Mouse (Mus musculus): Measurements from ENCODE around the gene Tmem14a. TPM values are rescaled to one million over a fixed set of nuclear protein-coding genes. Genes with fewer than 3 reads are reported as not detected.
"Not testable (repeated sequence)": the region's sequence is repeated elsewhere in the genome, so short reads cannot be mapped to it uniquely, and the experiment has no call there.

Gene Tmem14a
- polyA plus RNA-seq, 1 experiment from 2014 or later: 15.5 TPM

- H3K27ac ChIP-seq: no peak overlapping the region
- no peak for ATAC-seq (replicated peaks)
- 57% methylated on average over 3 of the region's 3 CpGs for WGBS
These were observed 38.0 kb downstream of the Tmem14a start for GRCm38 (mm10) chr1:21256391-21256790.

GRCm38 (mm10) chr1:21256871-21257270 lies 38.5 kb downstream of the Tmem14a start:
- Histone ChIP-seq H3K27ac (no peak overlapping the region), H3K9ac (no peak overlapping the region), H3K4me1 (no peaks in the 10 kb centered on the region), H3K9me3 (no peaks in the 10 kb centered on the region), H3K27me3 (replicated peaks) (no peaks in the 10 kb centered on the region), H3K4me3 (no peak overlapping the region), H3K36me3 (replicated peaks) (no peaks in the 10 kb centered on the region), H3K4me2 (no peak overlapping the region)
- no peak for ATAC-seq (replicated peaks)
- WGBS: 83% methylated on average over 5 of the region's 5 CpGs

More at GRCm38 (mm10) chr1:21256391-21256790, 38.0 kb downstream of the Tmem14a start:
- no peaks in the 10 kb centered on the region for H3K27me3 ChIP-seq (replicated peaks)
- no peaks in the 10 kb centered on the region for H3K4me1 ChIP-seq
- no peak overlapping the region for H3K4me2 ChIP-seq
- H3K9ac ChIP-seq: no peak overlapping the region
- no peaks in the 10 kb centered on the region for H3K9me3 ChIP-seq
- H3K36me3 ChIP-seq (replicated peaks): no peaks in the 10 kb centered on the region
- H3K4me3 ChIP-seq: no peak overlapping the region

- not testable (repeated sequence) for ATAC-seq (replicated peaks)
- WGBS: 82% methylated on average over 8 of the region's 8 CpGs
These were observed 41.6 kb downstream of the Tmem14a start for GRCm38 (mm10) chr1:21259981-21260380.

DNA sequence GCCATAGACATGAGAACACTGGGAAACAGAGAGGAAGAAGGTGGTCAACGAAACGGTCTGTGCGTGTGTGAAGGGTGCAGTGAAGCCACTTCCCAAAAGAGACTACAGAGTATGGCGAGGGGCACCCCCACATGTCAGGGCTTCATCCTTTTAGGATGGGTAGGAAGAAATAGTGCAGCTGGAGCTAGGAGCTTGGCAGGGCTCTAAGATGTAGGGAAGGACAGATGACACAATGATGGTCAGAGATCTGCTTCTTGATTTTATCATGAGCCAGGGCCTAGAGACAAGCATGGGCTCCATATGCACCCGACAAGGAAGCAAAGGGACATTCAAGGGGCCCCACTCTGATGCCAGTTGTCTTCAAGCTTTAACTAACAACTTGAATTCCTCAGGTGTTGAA lies 44.0 kb downstream of the Tmem14a start:
- no peak overlapping the region for H3K27ac ChIP-seq
- no peak overlapping the region for H3K9ac ChIP-seq
- H3K4me3 ChIP-seq: no peak overlapping the region
- no peaks in the 10 kb centered on the region for H3K27me3 ChIP-seq (replicated peaks)
- ATAC-seq (replicated peaks): no peak
- WGBS: 95% methylated on average over 5 of the region's 5 CpGs
- H3K9me3 ChIP-seq: no peaks in the 10 kb centered on the region
- H3K36me3 ChIP-seq (replicated peaks): no peaks in the 10 kb centered on the region
- H3K4me2 ChIP-seq: no peak overlapping the region
- H3K4me1 ChIP-seq: no peaks in the 10 kb centered on the region

More at GRCm38 (mm10) chr1:21259981-21260380, 41.6 kb downstream of the Tmem14a start:
- H3K27me3 ChIP-seq (replicated peaks); H3K9me3 ChIP-seq; H3K9ac ChIP-seq; H3K4me2 ChIP-seq; H3K27ac ChIP-seq; H3K4me1 ChIP-seq; H3K36me3 ChIP-seq (replicated peaks); H3K4me3 ChIP-seq: not testable (repeated sequence)

- 90% methylated on average over 4 of the region's 4 CpGs for WGBS
- no peak overlapping the region for H3K4me2 ChIP-seq
- no peaks in the 10 kb centered on the region for H3K4me1 ChIP-seq
- no peaks in the 10 kb centered on the region for H3K9me3 ChIP-seq
- no peaks in the 10 kb centered on the region for H3K36me3 ChIP-seq (replicated peaks)
- ATAC-seq (replicated peaks): no peak
- H3K9ac ChIP-seq: no peak overlapping the region
- no peak overlapping the region for H3K27ac ChIP-seq
- no peaks in the 10 kb centered on the region for H3K27me3 ChIP-seq (replicated peaks)
- H3K4me3 ChIP-seq: no peak overlapping the region
These were observed 45.6 kb downstream of the Tmem14a start for GRCm38 (mm10) chr1:21263986-21264385.

GRCm38 (mm10) chr1:21264747-21265146 lies 46.4 kb downstream of the Tmem14a start:
- no peak for ATAC-seq (replicated peaks)
- Histone ChIP-seq H3K9ac (no peak overlapping the region), H3K9me3 (no peaks in the 10 kb centered on the region), H3K27ac (no peak overlapping the region), H3K4me1 (no peaks in the 10 kb centered on the region), H3K4me3 (no peak overlapping the region), H3K4me2 (no peak overlapping the region), H3K27me3 (replicated peaks) (no peaks in the 10 kb centered on the region), H3K36me3 (replicated peaks) (no peaks in the 10 kb centered on the region)
- 84% methylated on average over 8 of the region's 8 CpGs for WGBS

DNA sequence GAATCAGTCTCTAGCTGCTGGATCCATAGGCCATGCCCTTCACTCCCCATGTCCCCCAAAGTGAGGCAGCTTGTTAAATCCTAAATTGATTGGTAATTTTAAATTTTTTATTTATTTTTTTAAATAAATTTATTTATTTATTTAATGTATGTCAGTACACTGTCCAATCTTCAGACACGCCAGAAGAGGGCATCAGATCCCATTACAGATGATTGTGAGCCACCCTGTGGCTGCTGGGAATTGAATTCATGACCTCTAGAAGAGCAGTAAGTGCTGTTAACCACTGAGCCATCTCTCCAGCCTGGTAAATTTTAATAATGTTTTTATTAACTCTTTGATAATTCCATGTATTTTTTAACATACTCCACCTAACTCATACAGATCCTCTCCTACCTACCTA lies 48.4 kb downstream of the Tmem14a start:
- no peaks in the 10 kb centered on the region for H3K36me3 ChIP-seq (replicated peaks)
- no peak for ATAC-seq (replicated peaks)

GRCm38 (mm10) chr1:21267466-21267865 lies 49.1 kb downstream of the Tmem14a start:
- not testable (repeated sequence) for H3K4me2 ChIP-seq; ATAC-seq (replicated peaks); H3K9me3 ChIP-seq; H3K36me3 ChIP-seq (replicated peaks); H3K27me3 ChIP-seq (replicated peaks); H3K27ac ChIP-seq; H3K9ac ChIP-seq; H3K4me3 ChIP-seq; H3K4me1 ChIP-seq
- 93% methylated on average over 6 of the region's 7 CpGs for WGBS

More for the DNA sequence above, 48.4 kb downstream of the Tmem14a start:
- H3K27me3 ChIP-seq (replicated peaks): no peaks in the 10 kb centered on the region; the same call in 1 of the 2 replicates
- no peaks in the 10 kb centered on the region for H3K4me1 ChIP-seq
- H3K4me2 ChIP-seq: no peak overlapping the region
- no peak overlapping the region for H3K4me3 ChIP-seq
- H3K27ac ChIP-seq: no peak overlapping the region
- no peaks in the 10 kb centered on the region for H3K9me3 ChIP-seq
- H3K9ac ChIP-seq: no peak overlapping the region
- WGBS: 78% methylated on average over 1 of the region's 1 CpGs

GRCm38 (mm10) chr1:21271343-21272055 lies 53.1 kb downstream of the Tmem14a start:
- ATAC-seq (replicated peaks): peak; percentile 82
- Histone ChIP-seq H3K27me3 (replicated peaks) (no peaks in the 10 kb centered on the region; the same call in 1 of the 2 replicates), H3K36me3 (replicated peaks) (no peaks in the 10 kb centered on the region), H3K4me2 (peak overlapping the region; percentile 42), H3K27ac (no peak overlapping the region), H3K4me3 (peak overlapping the region; percentile 4; the same call in 1 of the 2 replicates), H3K9ac (no peak overlapping the region), H3K9me3 (no peaks in the 10 kb centered on the region), H3K4me1 (peaks cover 2% of the 10 kb centered on the region; the same call in 1 of the 2 replicates)
- 26% methylated on average over 18 of the region's 18 CpGs for WGBS

GRCm38 (mm10) chr1:21272056-21272431 lies 53.7 kb downstream of the Tmem14a start:
- Histone ChIP-seq H3K9me3 (no peaks in the 10 kb centered on the region), H3K36me3 (replicated peaks) (no peaks in the 10 kb centered on the region), H3K27me3 (replicated peaks) (no peaks in the 10 kb centered on the region; the same call in 1 of the 2 replicates), H3K9ac (no peak overlapping the region), H3K4me2 (peak overlapping the region; percentile 42), H3K27ac (no peak overlapping the region), H3K4me1 (peaks cover 2% of the 10 kb centered on the region; the same call in 1 of the 2 replicates), H3K4me3 (peak overlapping the region; percentile 4; the same call in 1 of the 2 replicates)
- ATAC-seq (replicated peaks): no peak; the same call in 1 of the 2 replicates
- 16% methylated on average over 14 of the region's 14 CpGs for WGBS

DNA sequence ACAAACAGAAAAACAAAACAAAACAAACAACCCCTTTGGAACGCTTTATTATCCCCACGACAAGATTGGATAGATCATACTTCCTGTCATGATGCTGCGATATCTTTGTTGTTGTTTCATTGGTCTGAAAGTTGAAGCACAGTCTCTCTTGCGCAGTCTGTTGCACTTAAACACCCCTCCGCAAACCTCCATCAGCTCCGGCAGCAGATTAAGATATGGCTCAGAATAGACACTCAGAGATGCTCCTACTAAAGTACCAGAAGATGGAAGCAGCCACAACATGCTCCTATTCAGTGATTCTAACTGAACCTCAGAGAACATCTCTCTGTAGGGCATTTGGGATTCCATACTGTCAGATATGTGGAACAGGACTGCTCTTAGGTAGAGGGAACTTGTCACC lies 54.7 kb downstream of the Tmem14a start:
- H3K4me1 ChIP-seq: peaks cover 2% of the 10 kb centered on the region; the same call in 1 of the 2 replicates
- H3K27ac ChIP-seq: no peak overlapping the region
- no peaks in the 10 kb centered on the region for H3K9me3 ChIP-seq
- ATAC-seq (replicated peaks): no peak
- WGBS: 93% methylated on average over 6 of the region's 6 CpGs
- H3K9ac ChIP-seq: no peak overlapping the region
- H3K4me2 ChIP-seq: no peak overlapping the region
- H3K36me3 ChIP-seq (replicated peaks): no peaks in the 10 kb centered on the region
- no peaks in the 10 kb centered on the region; the same call in 1 of the 2 replicates for H3K27me3 ChIP-seq (replicated peaks)
- no peak overlapping the region for H3K4me3 ChIP-seq

- Histone ChIP-seq H3K9ac (no peak overlapping the region), H3K4me2 (no peak overlapping the region), H3K4me3 (no peak overlapping the region), H3K9me3 (no peaks in the 10 kb centered on the region), H3K27ac (no peak overlapping the region), H3K4me1 (peaks cover 2% of the 10 kb centered on the region; the same call in 1 of the 2 replicates), H3K27me3 (replicated peaks) (no peaks in the 10 kb centered on the region; the same call in 1 of the 2 replicates), H3K36me3 (replicated peaks) (no peaks in the 10 kb centered on the region)
- WGBS: 73% methylated on average over 2 of the region's 2 CpGs
- no peak for ATAC-seq (replicated peaks)
These were observed 56.2 kb downstream of the Tmem14a start for GRCm38 (mm10) chr1:21274437-21275040.
